Mouse (Mus musculus) hindbrain, postnatal 0 days (tissue): Measurements from ENCODE around the gene Tmprss11e. TPM values are rescaled to one million over a fixed set of nuclear protein-coding genes. Genes with fewer than 3 reads are reported as not detected.

Source experiments
- ATAC-seq: fragments of 200-750 bp; cut with Nextera tagmentation; 2 replicates; pipeline ENCODE4 v1.8.0; 2017; ENCODE audit warnings: mild to moderate bottlenecking, moderate TSS enrichment, moderate library complexity
- DNase-seq: peaks from one replicate; pipeline ENCODE4 v3.0.0-alpha.2; 2015; ENCODE audit warnings: low spot score
- H3K27ac ChIP-seq: fragments of 300-500 bp; sonication (generic); 2 replicates; pipeline ENCODE4 v1.5.1; 2014; ENCODE audit warnings: mild to moderate bottlenecking
- H3K27me3 ChIP-seq: fragments of 300-500 bp; sonication (generic); 2 replicates; pipeline ENCODE4 v1.6.1; 2014; ENCODE audit warnings: low read length, mixed read lengths; ENCODE audit not compliant: insufficient read depth
- H3K36me3 ChIP-seq: fragments of 300-500 bp; sonication (generic); 2 replicates; pipeline ENCODE4 v1.6.1; 2014; ENCODE audit warnings: low read length, mixed read lengths; ENCODE audit not compliant: insufficient read depth
- H3K4me1 ChIP-seq: fragments of 300-500 bp; sonication (generic); 2 replicates; pipeline ENCODE4 v1.6.1; 2014; ENCODE audit warnings: antibody characterized with exemption, low read length, mixed read lengths; ENCODE audit not compliant: insufficient read depth
- H3K4me2 ChIP-seq: fragments of 300-500 bp; sonication (generic); 2 replicates; pipeline ENCODE4 v1.6.1; 2014; ENCODE audit warnings: low read depth, mild to moderate bottlenecking, low read length, moderate library complexity, mixed read lengths
- H3K4me3 ChIP-seq: fragments of 300-500 bp; sonication (generic); 2 replicates; pipeline ENCODE4 v1.5.1; 2014; ENCODE audit warnings: low read length
- H3K9ac ChIP-seq: fragments of 300-500 bp; sonication (generic); replicated peaks from 2 replicates; pipeline ENCODE4 v1.6.1; 2014; ENCODE audit warnings: mild to moderate bottlenecking, low read length, moderate library complexity, mixed read lengths
- H3K9me3 ChIP-seq: fragments of 300-500 bp; sonication (generic); 2 replicates; pipeline ENCODE4 v1.6.1; 2016; ENCODE audit warnings: low read length, mixed read lengths
- CTCF ChIP-seq: IDR thresholded peaks from 2 replicates; pipeline ENCODE4 v1.5.1; 2016; ENCODE audit warnings: antibody characterized with exemption, control low read depth, low read depth
- WGBS: fragments of 180-500 bp; shearing (Covaris S2); extraction: QIAGEN DNeasy Blood & Tissue Kit; methylation state at CpG from one replicate; pipeline ENCODE4 v1.1.7; 2014; 5-methylcytosine and 5-hydroxymethylcytosine counted together
- polyA plus RNA-seq: library from polyadenylated mRNA; unstranded; fragments of >200 nt; fragmentation: Nextera tagmentation; extraction: Ambion mirVana; gene quantifications from 2 replicates; pipeline ENCODE4 v1.2.1, GENCODE M21; 2015
- total RNA-seq: library from RNA; depleted of rRNA; stranded (reverse); fragments of >200 nt; gene quantifications from 2 replicates; pipeline ENCODE4 v1.2.3, GENCODE M21; 2014

The Tmprss11e gene
- total and polyA plus RNA-seq, 2 experiments from 2014 or later: 0.04 TPM; not detected in 1

- 68% methylated on average over 1 of the region's 1 CpGs for WGBS
- no peak for ATAC-seq
- TF ChIP-seq CTCF: no peak
Observed at GRCm38 (mm10) chr5:86778471-86778870, 32.9 kb upstream of the Tmprss11e start.

DNA sequence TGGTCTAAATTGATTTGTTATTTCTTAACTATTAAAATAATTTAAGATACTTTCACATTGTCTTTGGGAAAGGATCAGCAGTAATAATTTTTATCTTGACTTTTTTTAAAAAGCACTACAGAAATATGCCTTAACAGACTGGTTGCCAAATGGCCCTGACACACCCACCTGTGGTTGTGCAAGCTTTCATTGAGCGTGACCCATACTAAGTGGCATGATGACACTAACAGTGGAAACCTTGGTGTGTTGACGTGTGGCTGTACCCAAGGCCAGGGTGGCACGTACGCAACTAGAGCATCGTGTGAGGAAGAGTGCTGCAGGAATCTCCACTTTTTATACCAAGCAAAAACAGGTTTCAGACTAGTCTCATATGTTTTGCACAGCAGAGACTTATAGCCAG lies 31.3 kb upstream of the Tmprss11e start:
- no peak overlapping the region for H3K4me2 ChIP-seq
- no peak overlapping the region for H3K9ac ChIP-seq
- no peaks in the 10 kb centered on the region for H3K27me3 ChIP-seq
- H3K27ac ChIP-seq: no peak overlapping the region
- H3K4me1 ChIP-seq: no peaks in the 10 kb centered on the region
- no peak for ATAC-seq
- H3K4me3 ChIP-seq: no peak overlapping the region
- no peak for TF ChIP-seq CTCF
- no peaks in the 10 kb centered on the region for H3K9me3 ChIP-seq
- no peak for DNase-seq
- 88% methylated on average over 5 of the region's 5 CpGs for WGBS
- no peaks in the 10 kb centered on the region for H3K36me3 ChIP-seq

More at GRCm38 (mm10) chr5:86778471-86778870, 32.9 kb upstream of the Tmprss11e start:
- Histone ChIP-seq H3K4me3 (no peak overlapping the region), H3K9ac (no peak overlapping the region), H3K4me1 (no peaks in the 10 kb centered on the region), H3K27me3 (no peaks in the 10 kb centered on the region), H3K36me3 (no peaks in the 10 kb centered on the region), H3K4me2 (no peak overlapping the region), H3K27ac (no peak overlapping the region), H3K9me3 (no peaks in the 10 kb centered on the region)
- no peak for DNase-seq

DNA sequence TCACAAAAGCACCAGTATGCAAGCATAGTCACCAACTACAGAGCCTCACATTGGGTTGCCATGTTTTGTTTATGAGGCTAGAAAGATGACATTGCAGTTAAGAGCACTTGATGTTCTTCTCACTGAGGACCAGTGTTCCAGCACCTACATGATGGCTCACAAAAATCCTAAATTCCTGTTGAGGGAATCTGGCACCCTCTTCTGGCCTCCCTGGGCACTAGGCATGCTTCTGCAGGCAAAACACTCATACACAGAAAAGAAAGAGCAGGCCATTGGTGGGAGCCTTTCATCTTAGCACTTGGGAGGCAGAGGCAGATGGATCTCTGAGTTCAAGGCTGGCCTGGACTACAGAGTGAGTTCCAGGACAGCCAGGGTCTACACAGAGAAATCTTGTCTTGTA lies 25.4 kb upstream of the Tmprss11e start:
- DNase-seq: no peak
- no peak for ATAC-seq
- Histone ChIP-seq H3K4me2 (no peak overlapping the region), H3K27me3 (no peaks in the 10 kb centered on the region), H3K9me3 (no peaks in the 10 kb centered on the region), H3K27ac (no peak overlapping the region), H3K4me1 (no peaks in the 10 kb centered on the region), H3K4me3 (no peak overlapping the region), H3K36me3 (no peaks in the 10 kb centered on the region), H3K9ac (no peak overlapping the region)
- TF ChIP-seq CTCF: no peak

GRCm38 (mm10) chr5:86769015-86769658 lies 23.5 kb upstream of the Tmprss11e start:
- WGBS: 33% methylated on average over 3 of the region's 3 CpGs

DNA sequence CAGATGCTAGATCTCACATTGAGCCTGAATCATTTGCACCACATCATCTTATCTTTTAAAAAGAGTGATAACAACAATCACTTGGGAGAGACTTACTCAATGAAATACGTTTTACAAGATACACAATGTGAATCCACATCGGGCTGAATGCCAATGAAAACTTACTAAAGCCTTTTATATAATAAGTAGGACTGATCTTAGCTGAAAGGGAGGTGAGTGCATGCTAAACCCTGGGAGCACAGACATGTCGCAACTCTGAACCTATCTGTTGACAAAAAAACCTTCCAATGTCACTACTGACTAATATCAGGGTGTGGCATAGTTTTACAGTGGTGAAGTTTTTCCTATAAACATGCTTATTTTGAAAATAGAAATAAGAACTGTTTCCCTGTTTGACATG lies 2.8 kb downstream of the Tmprss11e start:
- H3K36me3 ChIP-seq: no peaks in the 10 kb centered on the region
- WGBS: 81% methylated on average over 3 of the region's 3 CpGs
- no peak overlapping the region for H3K4me3 ChIP-seq
- H3K4me2 ChIP-seq: no peak overlapping the region
- no peak for DNase-seq
- no peaks in the 10 kb centered on the region for H3K27me3 ChIP-seq
- no peak for TF ChIP-seq CTCF
- H3K9ac ChIP-seq: no peak overlapping the region
- H3K9me3 ChIP-seq: no peaks in the 10 kb centered on the region
- H3K27ac ChIP-seq: no peak overlapping the region
- no peaks in the 10 kb centered on the region for H3K4me1 ChIP-seq
- no peak for ATAC-seq

More at GRCm38 (mm10) chr5:86769015-86769658, 23.5 kb upstream of the Tmprss11e start:
- H3K9ac ChIP-seq: no peak overlapping the region
- H3K36me3 ChIP-seq: no peaks in the 10 kb centered on the region
- H3K4me3 ChIP-seq: no peak overlapping the region
- H3K9me3 ChIP-seq: no peaks in the 10 kb centered on the region
- no peak overlapping the region for H3K27ac ChIP-seq
- H3K4me2 ChIP-seq: no peak overlapping the region
- ATAC-seq: no peak
- H3K4me1 ChIP-seq: no peaks in the 10 kb centered on the region
- H3K27me3 ChIP-seq: no peaks in the 10 kb centered on the region
- DNase-seq: peak; percentile 7
- no peak for TF ChIP-seq CTCF

- no peak overlapping the region for H3K9ac ChIP-seq
- ATAC-seq (no peak), DNase-seq (no peak)
- H3K9me3 ChIP-seq: no peaks in the 10 kb centered on the region
- no peak for TF ChIP-seq CTCF
- no peaks in the 10 kb centered on the region for H3K36me3 ChIP-seq
- no peaks in the 10 kb centered on the region for H3K27me3 ChIP-seq
- H3K4me1 ChIP-seq: no peaks in the 10 kb centered on the region
- H3K4me3 ChIP-seq: no peak overlapping the region
- H3K4me2 ChIP-seq: no peak overlapping the region
- H3K27ac ChIP-seq: no peak overlapping the region
- WGBS: 81% methylated on average over 5 of the region's 5 CpGs
Observed at GRCm38 (mm10) chr5:86741146-86741545, 4.5 kb downstream of the Tmprss11e start.

DNA sequence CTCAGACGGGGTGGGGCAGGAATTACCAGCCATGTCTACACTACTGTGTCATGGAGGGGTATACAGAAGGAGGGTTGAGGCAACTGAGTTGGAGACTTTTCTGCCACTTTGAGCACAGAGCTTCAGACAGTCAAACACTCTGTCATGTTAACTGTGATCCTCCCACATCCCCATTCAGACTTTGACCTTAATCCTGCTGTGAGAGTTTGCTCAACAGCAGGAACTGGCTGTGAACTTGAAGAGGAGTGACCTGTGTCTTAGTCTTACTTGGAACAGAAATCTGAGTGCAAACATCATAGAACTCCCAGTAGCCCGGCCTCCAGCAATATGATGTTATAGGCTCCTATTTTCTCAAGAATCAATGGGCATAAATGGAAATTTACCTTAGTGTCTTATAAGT lies 9.8 kb downstream of the Tmprss11e start:
- ATAC-seq (no peak), DNase-seq (no peak)
- no peak for TF ChIP-seq CTCF

More for the DNA sequence above, 9.8 kb downstream of the Tmprss11e start:
- H3K4me3 ChIP-seq: no peak overlapping the region
- H3K4me1 ChIP-seq: no peaks in the 10 kb centered on the region
- no peak overlapping the region for H3K4me2 ChIP-seq
- WGBS: 68% methylated on average over 2 of the region's 2 CpGs
- H3K27ac ChIP-seq: no peak overlapping the region
- no peaks in the 10 kb centered on the region for H3K36me3 ChIP-seq
- H3K9ac ChIP-seq: no peak overlapping the region
- H3K27me3 ChIP-seq: no peaks in the 10 kb centered on the region
- no peaks in the 10 kb centered on the region for H3K9me3 ChIP-seq
